Mouse (Mus musculus) limb, embryonic 14.5 days (tissue): Measurements from ENCODE around the gene Gm15319. TPM values are rescaled to one million over a fixed set of nuclear protein-coding genes. Genes with fewer than 3 reads are reported as not detected.
"Not testable (repeated sequence)": the region's sequence is repeated elsewhere in the genome, so short reads cannot be mapped to it uniquely, and the experiment has no call there.

Experiments used
- ATAC-seq: fragments of 200-750 bp; cut with Nextera tagmentation; 2 replicates; pipeline ENCODE4 v1.8.0; 2017; ENCODE audit warnings: low read depth, moderate number of reproducible peaks, moderate TSS enrichment; ENCODE audit not compliant: low FRiP score
- DNase-seq: peaks from one replicate; pipeline ENCODE4 v3.0.0-alpha.2; 2015; ENCODE audit warnings: low spot score
- H3K27ac ChIP-seq: fragments of 300-500 bp; sonication (generic); replicated peaks from 2 replicates; pipeline ENCODE4 v1.5.1; 2014; ENCODE audit warnings: low read depth, mild to moderate bottlenecking, low read length, moderate library complexity, mixed read lengths
- H3K27me3 ChIP-seq: fragments of 300-500 bp; sonication (generic); 2 replicates; pipeline ENCODE4 v1.6.1; 2014; ENCODE audit warnings: low read length, mixed read lengths; ENCODE audit not compliant: control insufficient read depth, insufficient read depth
- H3K36me3 ChIP-seq: fragments of 300-500 bp; sonication (generic); 2 replicates; pipeline ENCODE4 v1.6.1; 2014; ENCODE audit warnings: mild to moderate bottlenecking, low read length, moderate library complexity, mixed read lengths; ENCODE audit not compliant: control insufficient read depth, insufficient read depth
- H3K4me1 ChIP-seq: fragments of 300-500 bp; sonication (generic); 2 replicates; pipeline ENCODE4 v1.6.1; 2014; ENCODE audit warnings: antibody characterized with exemption, low read length, mixed read lengths; ENCODE audit not compliant: control insufficient read depth, insufficient read depth
- H3K4me2 ChIP-seq: fragments of 300-500 bp; sonication (generic); replicated peaks from 2 replicates; pipeline ENCODE4 v1.6.1; 2014; ENCODE audit warnings: low read depth, mild to moderate bottlenecking, low read length, moderate library complexity; ENCODE audit not compliant: severe bottlenecking
- H3K4me3 ChIP-seq: fragments of 300-500 bp; sonication (generic); replicated peaks from 2 replicates; pipeline ENCODE4 v1.5.1; 2014; ENCODE audit warnings: low read length
- H3K9ac ChIP-seq: fragments of 300-500 bp; sonication (generic); 2 replicates; pipeline ENCODE4 v1.6.1; 2014; ENCODE audit warnings: mild to moderate bottlenecking, low read depth, low read length, moderate library complexity; ENCODE audit not compliant: severe bottlenecking
- H3K9me3 ChIP-seq: fragments of 300-500 bp; sonication (generic); 2 replicates; pipeline ENCODE4 v1.6.1; 2016; ENCODE audit warnings: low read length; ENCODE audit not compliant: control insufficient read depth
- POLR2A ChIP-seq: fragments of 200-500 bp; IDR thresholded peaks from 2 replicates; pipeline ENCODE4 v1.8.0; 2012; ENCODE audit warnings: inconsistent platforms, mild to moderate bottlenecking, moderate library complexity, borderline replicate concordance; ENCODE audit not compliant: insufficient read depth, insufficient read length; ENCODE audit errors: extremely low read depth
- WGBS: fragments of 180-500 bp; shearing (Covaris S2); extraction: QIAGEN DNeasy Blood & Tissue Kit; methylation state at CpG from one replicate; pipeline ENCODE4 v1.1.7; 2014; 5-methylcytosine and 5-hydroxymethylcytosine counted together
- polyA plus RNA-seq, 2 experiments: library from polyadenylated mRNA; depleted of rRNA in 1 of 2; stranded (reverse) in 1 of 2; unstranded in 1 of 2; fragments of >200 nt; fragmentation: Nextera tagmentation in 1 of 2; extraction: Ambion mirVana in 1 of 2; gene quantifications; 2 replicates each; pipeline versions ENCODE4 v1.2.1 to v1.2.3; 2012 to 2014

Gm15319 gene
- polyA plus RNA-seq, 2 experiments: 0.14 TPM; not detected in 1

DNA sequence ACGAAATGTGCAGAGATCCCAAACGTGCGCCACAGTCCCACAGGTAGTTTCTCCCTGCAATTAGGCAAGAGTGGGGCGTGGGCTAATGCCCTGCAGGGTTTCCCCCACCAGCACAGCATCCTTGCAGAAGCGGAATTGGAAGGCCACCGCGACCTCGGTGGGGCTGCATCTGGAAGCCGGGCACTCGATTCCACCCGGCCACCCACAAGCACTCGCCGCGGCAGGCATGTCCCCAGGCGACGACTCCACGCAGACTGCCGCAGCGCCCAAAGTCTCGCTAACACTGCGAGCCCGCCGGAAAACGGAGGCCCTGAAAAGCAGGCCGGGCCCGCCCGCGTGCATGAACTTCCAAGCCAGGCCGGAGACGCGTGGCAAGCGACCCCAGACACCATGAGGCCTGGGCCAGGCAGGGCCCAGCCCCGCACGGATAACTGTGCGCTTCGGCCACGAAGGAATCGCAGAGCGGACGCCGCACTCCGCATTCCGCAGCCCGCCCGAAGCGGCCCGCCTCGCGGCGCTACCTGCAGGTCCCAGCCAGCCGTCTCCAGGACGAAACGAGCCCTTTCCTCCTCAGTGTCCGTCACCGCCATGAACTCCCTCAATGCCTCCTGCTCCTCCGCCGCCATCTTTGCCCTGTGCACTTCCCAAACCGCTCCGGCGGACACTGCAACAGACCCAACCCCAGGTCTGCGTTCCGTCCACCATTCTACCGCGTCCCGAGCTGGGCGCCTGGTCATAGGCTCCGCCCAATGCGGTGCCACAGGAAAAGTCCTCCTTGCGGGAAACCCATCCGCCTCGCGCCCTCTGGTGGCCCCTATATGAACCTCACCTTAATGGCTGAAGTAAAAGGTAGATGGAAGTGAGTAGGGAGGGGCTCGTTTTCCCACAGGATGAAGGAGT, 66.0 kb downstream of the Gm15319 start:
- H3K27me3 ChIP-seq, H3K36me3 ChIP-seq, H3K4me1 ChIP-seq, H3K9me3 ChIP-seq: not testable (repeated sequence)
- Histone ChIP-seq H3K4me3 (peak overlapping the region; percentile 60), H3K27ac (peak overlapping the region; percentile 77), H3K4me2 (peak overlapping the region; percentile 51), H3K9ac (peak overlapping the region; percentile 87)
- WGBS: 10% methylated on average over 48 of the region's 73 CpGs
- DNase-seq: peak; percentile 88
- peak; percentile 97 for ATAC-seq
- peak; percentile 54; the same call in 1 of the 2 replicates for TF ChIP-seq POLR2A

DNA sequence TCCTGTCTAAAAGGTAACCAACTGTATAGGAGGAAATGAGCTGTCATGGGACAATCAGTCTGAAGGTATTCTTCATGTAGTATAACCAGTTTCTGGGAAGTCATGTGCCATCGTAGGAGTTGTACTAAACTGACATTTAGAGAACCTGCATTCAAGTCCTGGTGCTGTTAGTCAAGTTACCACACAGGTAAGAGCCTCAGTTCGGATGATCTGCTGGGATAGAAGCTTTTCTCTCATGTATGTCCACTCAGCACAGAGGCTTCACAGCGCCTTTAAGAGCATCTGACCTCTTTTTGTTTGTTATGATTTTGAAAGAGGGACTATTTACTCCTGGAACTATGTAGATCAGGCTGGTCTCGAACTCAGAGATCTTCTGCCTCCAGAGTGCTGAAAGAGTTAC, 67.1 kb downstream of the Gm15319 start:
- not testable (repeated sequence) for H3K4me1 ChIP-seq, H3K4me2 ChIP-seq, H3K9me3 ChIP-seq, H3K4me3 ChIP-seq, H3K36me3 ChIP-seq, H3K9ac ChIP-seq, ATAC-seq, H3K27me3 ChIP-seq, DNase-seq, H3K27ac ChIP-seq
- 92% methylated on average over 2 of the region's 4 CpGs for whole genome bisulfite sequencing

DNA sequence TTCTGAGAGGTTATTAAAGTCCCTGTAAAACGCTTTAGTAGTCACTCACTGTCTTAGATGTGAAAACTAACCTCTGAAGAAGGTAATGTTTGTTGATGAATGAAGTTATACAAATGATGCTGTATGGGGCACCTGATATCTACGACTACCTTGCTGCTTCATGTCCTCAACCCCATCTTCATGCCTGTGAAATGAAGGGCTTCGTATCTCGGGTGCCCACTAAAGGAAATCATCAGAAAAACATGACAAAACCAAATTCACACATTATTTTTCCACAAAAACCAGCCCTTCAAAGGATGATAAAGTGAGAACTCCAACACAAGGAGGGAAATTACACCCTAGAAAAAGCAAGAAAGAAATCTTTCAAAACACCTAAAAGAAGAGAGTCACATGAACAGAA, 68.2 kb downstream of the Gm15319 start:
- H3K36me3 ChIP-seq, H3K4me1 ChIP-seq, H3K27me3 ChIP-seq, DNase-seq, H3K9me3 ChIP-seq, H3K9ac ChIP-seq, H3K27ac ChIP-seq, H3K4me3 ChIP-seq, ATAC-seq, H3K4me2 ChIP-seq: not testable (repeated sequence)
- WGBS: 89% methylated on average over 3 of the region's 4 CpGs

DNA sequence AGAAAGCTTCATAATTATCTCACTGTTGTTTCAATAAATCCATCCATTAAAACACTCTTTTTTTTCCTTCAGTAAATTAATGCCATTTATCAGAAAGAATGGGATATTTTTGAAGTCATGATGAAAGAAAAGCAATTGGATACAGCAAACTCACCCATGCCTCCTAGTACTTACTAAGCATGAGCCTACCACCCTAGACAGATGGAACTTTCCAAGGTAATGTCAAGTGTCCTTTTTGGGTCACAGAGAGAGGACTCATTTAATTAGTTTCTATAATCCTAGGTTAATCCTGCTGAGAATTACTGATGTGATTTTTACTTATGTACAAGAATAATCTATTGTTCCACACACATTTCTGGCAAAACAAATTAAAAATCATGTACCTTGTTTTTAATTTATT, 69.0 kb downstream of the Gm15319 start:
- H3K9ac ChIP-seq, H3K9me3 ChIP-seq, H3K36me3 ChIP-seq, DNase-seq, H3K27me3 ChIP-seq, ATAC-seq, H3K4me2 ChIP-seq, H3K27ac ChIP-seq, H3K4me1 ChIP-seq, H3K4me3 ChIP-seq: not testable (repeated sequence)

DNA sequence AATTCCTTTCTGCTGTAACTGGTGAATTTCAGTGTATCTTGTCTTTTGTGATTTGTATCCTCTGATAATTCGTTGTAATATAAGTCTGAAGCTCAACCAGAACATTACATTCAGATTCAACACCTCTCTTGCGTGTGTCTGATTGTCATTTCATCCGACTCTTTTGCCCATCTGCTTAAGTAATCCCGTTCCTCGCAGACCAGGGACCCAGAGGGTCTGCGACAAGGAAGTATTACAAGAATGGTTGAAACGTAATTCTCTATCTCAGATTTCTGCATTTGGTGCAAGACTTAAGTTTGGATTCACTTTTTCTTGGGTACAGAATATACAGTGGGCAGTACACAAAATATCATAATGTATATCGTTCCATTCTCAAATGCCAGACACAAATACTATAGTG, 73.0 kb downstream of the Gm15319 start:
- not testable (repeated sequence) for ATAC-seq, H3K36me3 ChIP-seq, H3K4me2 ChIP-seq, DNase-seq, H3K4me1 ChIP-seq, H3K27ac ChIP-seq, H3K4me3 ChIP-seq, H3K9me3 ChIP-seq, H3K9ac ChIP-seq, H3K27me3 ChIP-seq
- 86% methylated on average over 4 of the region's 8 CpGs for WGBS

DNA sequence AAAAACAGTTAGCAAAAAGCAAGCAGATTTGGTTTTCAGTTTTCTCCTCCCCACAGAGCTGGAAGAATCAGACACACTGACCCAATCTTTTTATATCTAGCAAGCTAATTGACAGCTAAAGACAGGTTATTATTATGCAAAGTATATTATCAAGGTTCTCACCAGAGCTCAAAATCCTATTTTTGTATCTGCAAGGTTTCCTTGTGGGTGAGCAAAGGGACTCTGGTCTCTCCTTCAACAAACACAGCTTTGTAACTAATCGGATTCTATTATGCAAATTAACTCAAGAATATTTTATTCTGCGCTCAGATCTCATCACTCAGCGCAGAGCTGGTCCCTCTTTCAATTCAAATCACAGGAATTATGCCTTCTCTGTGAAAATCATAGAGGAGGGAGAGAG, 74.1 kb downstream of the Gm15319 start:
- not testable (repeated sequence) for H3K9me3 ChIP-seq, ATAC-seq

DNA sequence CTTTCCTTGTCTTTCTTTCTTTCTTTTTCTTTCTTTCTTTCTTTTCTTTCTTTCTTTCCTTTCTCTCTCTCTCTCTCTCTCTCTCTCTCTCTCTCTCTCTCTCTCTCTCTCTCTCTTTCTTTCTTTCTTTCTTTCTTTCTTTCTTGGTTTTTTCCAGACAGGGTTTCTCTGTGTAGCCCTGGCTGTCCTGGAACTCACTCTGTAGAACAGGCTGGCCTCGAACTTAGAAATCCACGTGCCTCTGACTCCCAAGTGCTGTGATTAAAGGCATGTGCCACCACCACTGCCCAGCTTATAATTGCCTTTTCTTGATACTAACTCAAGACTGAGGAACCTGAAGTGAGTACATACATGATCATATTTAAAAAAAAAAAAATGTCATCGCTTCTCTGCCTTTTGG, 75.3 kb downstream of the Gm15319 start:
- not testable (repeated sequence) for H3K9me3 ChIP-seq, H3K4me1 ChIP-seq, H3K36me3 ChIP-seq, H3K4me2 ChIP-seq, H3K4me3 ChIP-seq, ATAC-seq, H3K27ac ChIP-seq, H3K9ac ChIP-seq, DNase-seq, H3K27me3 ChIP-seq
- WGBS: 86% methylated on average over 3 of the region's 3 CpGs

More for the DNA sequence above, 74.1 kb downstream of the Gm15319 start:
- H3K36me3 ChIP-seq, H3K4me1 ChIP-seq, H3K27ac ChIP-seq, H3K9ac ChIP-seq, H3K4me3 ChIP-seq, H3K27me3 ChIP-seq, DNase-seq, H3K4me2 ChIP-seq: not testable (repeated sequence)
- 97% methylated on average over 1 of the region's 3 CpGs for WGBS
